Mouse (Mus musculus) kidney, embryonic 16.5 days (tissue): ENCODE measurements around the gene Spocd1. TPM values are rescaled to one million over a fixed set of nuclear protein-coding genes. Genes with fewer than 3 reads are reported as not detected.

Experiments used
- ATAC-seq: fragments of 200-750 bp; cut with Nextera tagmentation; 2 replicates; pipeline ENCODE4 v1.8.0; 2017; ENCODE audit warnings: moderate TSS enrichment; ENCODE audit not compliant: low FRiP score, low TSS enrichment
- H3K27ac ChIP-seq: fragments of 300-500 bp; sonication (generic); 2 replicates; pipeline ENCODE4 v1.5.1; 2014; ENCODE audit warnings: low read length
- H3K27me3 ChIP-seq: fragments of 300-500 bp; sonication (generic); 2 replicates; pipeline ENCODE4 v1.6.1; 2014; ENCODE audit warnings: low read length, control low read depth, mixed read lengths; ENCODE audit not compliant: insufficient read depth
- H3K36me3 ChIP-seq: fragments of 300-500 bp; sonication (generic); 2 replicates; pipeline ENCODE4 v1.6.1; 2014; ENCODE audit warnings: low read length, control low read depth, mixed read lengths; ENCODE audit not compliant: insufficient read depth
- H3K4me1 ChIP-seq: fragments of 300-500 bp; sonication (generic); 2 replicates; pipeline ENCODE4 v1.6.1; 2014; ENCODE audit warnings: low read length, control low read depth, mixed read lengths; ENCODE audit not compliant: insufficient read depth
- H3K4me2 ChIP-seq: fragments of 300-500 bp; sonication (generic); replicated peaks from 2 replicates; pipeline ENCODE4 v1.6.1; 2014; ENCODE audit warnings: low read depth, low read length
- H3K4me3 ChIP-seq: fragments of 300-500 bp; sonication (generic); 2 replicates; pipeline ENCODE4 v1.5.1; 2014; ENCODE audit warnings: mild to moderate bottlenecking, low read length
- H3K9ac ChIP-seq: fragments of 300-500 bp; sonication (generic); replicated peaks from 2 replicates; pipeline ENCODE4 v1.6.1; 2014; ENCODE audit warnings: low read length
- H3K9me3 ChIP-seq: fragments of 300-500 bp; sonication (generic); 2 replicates; pipeline ENCODE4 v1.6.1; 2016; ENCODE audit warnings: low read length, control low read depth
- WGBS: fragments of 180-500 bp; shearing (Covaris S2); extraction: QIAGEN DNeasy Blood & Tissue Kit; methylation state at CpG from one replicate; pipeline ENCODE4 v1.1.7; 2014; 5-methylcytosine and 5-hydroxymethylcytosine counted together
- polyA plus RNA-seq: library from polyadenylated mRNA; unstranded; fragments of >200 nt; fragmentation: Nextera tagmentation; extraction: Ambion mirVana; gene quantifications from 2 replicates; pipeline ENCODE4 v1.2.1, GENCODE M21; 2015

Gene Spocd1
- polyA plus RNA-seq, 1 experiment from 2014 or later, result 0.32 TPM

DNA sequence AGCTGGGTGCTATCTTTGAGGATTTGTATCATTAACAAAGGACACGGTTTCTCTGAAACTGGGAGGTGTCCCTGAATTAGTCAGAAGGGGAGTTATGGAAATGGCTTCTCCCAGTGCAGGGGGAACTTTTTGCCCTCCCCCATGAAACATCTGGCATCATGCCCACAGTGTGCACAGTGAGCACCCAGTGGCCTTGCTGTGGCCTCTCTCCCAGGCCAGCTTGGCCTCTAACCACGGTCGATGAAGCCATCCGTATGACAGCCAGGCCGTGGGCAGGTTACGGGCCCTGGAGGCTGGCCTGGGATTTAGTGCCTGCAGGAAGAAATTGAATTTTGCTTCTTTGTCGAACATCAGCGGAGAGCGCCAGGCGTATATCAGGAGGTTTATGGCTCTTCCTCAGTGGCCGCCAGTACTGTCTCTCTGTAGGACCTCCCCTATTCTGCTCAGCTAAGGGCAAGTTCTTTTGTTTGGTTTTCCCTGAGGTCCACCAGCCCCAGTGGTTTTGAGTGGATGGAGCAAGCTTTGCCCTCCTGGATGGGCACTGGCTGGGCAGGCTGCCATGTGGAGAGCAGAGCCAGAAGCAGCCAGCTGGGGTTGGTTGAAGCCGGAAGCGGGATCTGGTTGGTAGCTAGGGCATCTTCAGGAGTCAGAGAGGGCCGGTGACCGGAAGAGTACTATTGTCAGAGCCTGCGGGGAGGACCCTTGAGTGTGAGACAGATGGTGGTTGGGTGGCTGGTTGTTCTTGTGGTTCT, 65.1 kb downstream of the Spocd1 start:
- no peaks in the 10 kb centered on the region for H3K9me3 ChIP-seq
- H3K4me1 ChIP-seq, result no peaks in the 10 kb centered on the region
- WGBS, result 69% methylated on average over 16 of the region's 16 CpGs
- H3K4me3 ChIP-seq, result no peak overlapping the region
- no peak overlapping the region for H3K9ac ChIP-seq
- ATAC-seq, result no peak
- no peak overlapping the region for H3K27ac ChIP-seq
- no peaks in the 10 kb centered on the region for H3K36me3 ChIP-seq
- H3K4me2 ChIP-seq, result no peak overlapping the region
- peaks cover 15% of the 10 kb centered on the region for H3K27me3 ChIP-seq

DNA sequence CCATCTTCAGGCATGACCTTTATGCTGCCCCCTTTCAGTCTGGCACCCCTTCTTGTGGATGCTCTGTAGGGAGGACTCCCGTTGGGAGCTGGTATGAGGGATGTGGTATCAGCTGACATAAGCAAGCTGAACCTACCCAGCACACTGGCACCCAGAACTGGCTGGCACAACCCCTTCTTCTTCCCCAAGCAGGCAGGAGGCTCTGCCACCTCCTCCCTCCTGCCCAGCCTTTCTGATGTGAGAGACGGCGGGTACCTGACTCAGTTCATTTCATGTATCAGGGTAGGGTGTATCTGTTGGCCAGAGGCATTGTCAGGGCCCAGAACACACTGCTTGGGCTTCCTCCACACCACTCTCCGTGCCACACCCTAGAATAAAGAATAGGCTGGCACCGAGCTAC, 65.7 kb downstream of the Spocd1 start:
- WGBS, result 85% methylated on average over 5 of the region's 5 CpGs
- H3K4me1 ChIP-seq, result no peaks in the 10 kb centered on the region
- no peak for ATAC-seq
- no peaks in the 10 kb centered on the region for H3K36me3 ChIP-seq
- no peaks in the 10 kb centered on the region for H3K9me3 ChIP-seq
- no peak overlapping the region for H3K27ac ChIP-seq
- H3K4me3 ChIP-seq, result no peak overlapping the region
- H3K4me2 ChIP-seq, result no peak overlapping the region
- peaks cover 12% of the 10 kb centered on the region; the same call in 1 of the 2 replicates for H3K27me3 ChIP-seq
- H3K9ac ChIP-seq, result no peak overlapping the region

DNA sequence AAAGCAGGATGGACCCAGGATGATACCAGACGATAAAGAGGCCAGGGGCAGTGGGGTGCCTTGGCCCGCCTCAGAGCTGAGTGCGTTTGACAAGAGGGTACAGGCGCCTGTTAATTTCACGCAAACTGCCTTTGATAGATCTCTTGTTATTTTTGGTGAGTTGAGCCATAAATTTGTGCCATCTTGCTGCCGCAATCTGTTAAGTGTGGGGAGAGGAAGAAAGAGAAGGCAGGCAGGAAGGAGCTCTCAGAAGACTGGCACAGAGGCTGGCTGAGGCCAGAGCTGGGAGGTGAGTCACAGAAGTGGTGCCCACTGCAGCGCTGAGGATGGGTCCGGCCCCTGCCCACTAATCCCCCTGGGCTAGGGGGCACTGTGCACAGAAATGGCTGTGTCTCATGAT, 66.2 kb downstream of the Spocd1 start:
- H3K4me1 ChIP-seq, result no peaks in the 10 kb centered on the region
- peaks cover 12% of the 10 kb centered on the region; the same call in 1 of the 2 replicates for H3K27me3 ChIP-seq
- no peaks in the 10 kb centered on the region for H3K9me3 ChIP-seq
- 69% methylated on average over 8 of the region's 8 CpGs for WGBS
- no peak overlapping the region for H3K4me3 ChIP-seq
- H3K9ac ChIP-seq, result no peak overlapping the region
- H3K4me2 ChIP-seq, result no peak overlapping the region
- no peaks in the 10 kb centered on the region for H3K36me3 ChIP-seq
- no peak for ATAC-seq
- no peak overlapping the region for H3K27ac ChIP-seq

DNA sequence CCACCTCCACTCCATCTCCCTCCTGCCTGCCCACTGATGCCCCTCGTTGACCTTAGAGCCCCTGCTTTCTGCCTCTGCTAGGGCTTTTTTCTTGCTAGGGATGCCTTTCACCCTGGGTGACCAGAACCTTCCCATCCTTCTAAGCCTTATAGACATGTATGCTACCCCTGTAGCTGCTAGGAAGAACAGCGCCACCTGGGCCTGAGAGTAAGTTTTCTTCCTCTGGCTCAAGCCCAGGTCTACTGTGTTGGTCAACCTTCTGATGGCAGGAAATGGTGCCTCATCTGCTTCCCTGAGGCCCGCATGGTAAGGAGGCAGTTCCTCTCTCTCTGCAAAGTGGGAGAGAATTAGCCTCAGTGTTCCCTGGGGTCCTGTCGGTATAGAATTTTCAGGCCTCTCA, 67.0 kb downstream of the Spocd1 start:
- Histone ChIP-seq H3K9ac (no peak overlapping the region), H3K27me3 (peaks cover 12% of the 10 kb centered on the region; the same call in 1 of the 2 replicates), H3K27ac (no peak overlapping the region), H3K9me3 (no peaks in the 10 kb centered on the region), H3K4me1 (no peaks in the 10 kb centered on the region), H3K4me2 (no peak overlapping the region), H3K36me3 (no peaks in the 10 kb centered on the region), H3K4me3 (no peak overlapping the region)
- WGBS, result 82% methylated on average over 4 of the region's 4 CpGs
- ATAC-seq, result no peak

DNA sequence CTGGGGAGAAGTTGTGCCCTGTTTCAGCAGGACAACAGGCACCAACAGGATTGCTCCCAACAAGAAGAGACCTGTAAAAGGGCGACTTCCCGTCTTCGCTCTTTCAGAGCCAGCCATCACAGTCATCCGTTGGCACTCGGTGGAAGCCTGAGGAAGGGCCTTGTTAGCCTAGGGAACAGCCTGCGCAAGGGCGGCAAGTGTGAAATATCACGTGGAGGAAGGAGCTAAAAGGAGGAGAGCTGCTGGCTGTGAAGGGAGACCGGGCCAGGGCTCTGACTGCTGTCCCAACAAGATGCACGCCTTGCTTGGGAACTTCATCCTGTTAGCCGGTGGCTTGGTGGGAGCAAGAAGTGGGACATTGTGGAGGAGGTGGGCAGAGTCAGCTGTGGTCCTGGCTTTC, 69.1 kb downstream of the Spocd1 start:
- Histone ChIP-seq H3K4me3 (no peak overlapping the region), H3K36me3 (no peaks in the 10 kb centered on the region), H3K27ac (no peak overlapping the region), H3K9me3 (no peaks in the 10 kb centered on the region), H3K4me1 (peaks cover 11% of the 10 kb centered on the region), H3K9ac (no peak overlapping the region), H3K4me2 (no peak overlapping the region), H3K27me3 (peaks cover 12% of the 10 kb centered on the region; the same call in 1 of the 2 replicates)
- 45% methylated on average over 11 of the region's 11 CpGs for WGBS
- ATAC-seq, result no peak

DNA sequence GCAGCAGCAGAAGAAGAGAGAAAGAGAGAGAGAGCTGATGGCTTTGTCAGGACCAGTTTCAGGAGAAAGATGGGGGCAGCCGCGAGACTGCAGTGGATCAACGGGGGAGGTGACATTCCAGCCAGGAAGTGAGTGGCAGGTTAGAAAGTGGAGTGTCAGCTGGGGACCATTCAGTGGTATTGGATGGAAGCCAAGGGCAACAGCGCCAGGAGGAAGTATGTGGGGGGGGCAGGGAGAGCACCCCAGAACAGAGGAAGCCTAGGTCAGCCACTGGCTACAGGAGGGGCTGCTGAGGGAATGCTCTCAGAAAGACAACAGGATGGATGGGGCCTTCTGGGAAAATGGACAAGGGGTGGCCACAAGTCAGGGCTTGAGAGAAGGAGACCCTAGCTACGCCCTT, 72.7 kb downstream of the Spocd1 start:
- no peaks in the 10 kb centered on the region for H3K9me3 ChIP-seq
- peak; percentile 5; the same call in 1 of the 2 replicates for ATAC-seq
- H3K27me3 ChIP-seq, result peaks cover 12% of the 10 kb centered on the region; the same call in 1 of the 2 replicates
- H3K4me3 ChIP-seq, result no peak overlapping the region
- H3K9ac ChIP-seq, result no peak overlapping the region; the same call in 1 of the 2 replicates
- H3K4me1 ChIP-seq, result peaks cover 15% of the 10 kb centered on the region
- no peak overlapping the region for H3K4me2 ChIP-seq
- H3K27ac ChIP-seq, result peak overlapping the region; percentile 70
- no peaks in the 10 kb centered on the region for H3K36me3 ChIP-seq
- WGBS, result 20% methylated on average over 5 of the region's 5 CpGs

DNA sequence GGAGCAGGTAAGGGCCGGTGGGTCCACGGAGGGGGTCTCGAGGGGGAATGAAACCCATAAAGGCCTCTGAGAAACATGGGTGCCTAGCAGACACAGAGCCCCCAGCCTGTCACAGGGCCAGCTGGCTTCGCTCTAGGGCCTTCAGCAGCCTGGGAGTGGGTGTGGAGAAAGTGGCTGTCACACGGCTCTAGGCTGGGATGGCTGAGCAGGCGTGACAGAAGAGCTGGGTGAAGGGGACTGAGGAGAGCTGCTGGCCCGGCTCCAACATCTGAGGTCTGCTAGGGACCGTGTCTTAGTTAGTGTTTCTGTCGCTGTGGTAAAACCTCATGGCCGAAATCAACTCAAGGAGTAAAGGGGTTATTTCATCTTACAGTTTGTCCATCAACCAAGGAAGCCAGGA, 73.1 kb downstream of the Spocd1 start:
- peak; percentile 80 for ATAC-seq
- H3K4me2 ChIP-seq, result no peak overlapping the region

DNA sequence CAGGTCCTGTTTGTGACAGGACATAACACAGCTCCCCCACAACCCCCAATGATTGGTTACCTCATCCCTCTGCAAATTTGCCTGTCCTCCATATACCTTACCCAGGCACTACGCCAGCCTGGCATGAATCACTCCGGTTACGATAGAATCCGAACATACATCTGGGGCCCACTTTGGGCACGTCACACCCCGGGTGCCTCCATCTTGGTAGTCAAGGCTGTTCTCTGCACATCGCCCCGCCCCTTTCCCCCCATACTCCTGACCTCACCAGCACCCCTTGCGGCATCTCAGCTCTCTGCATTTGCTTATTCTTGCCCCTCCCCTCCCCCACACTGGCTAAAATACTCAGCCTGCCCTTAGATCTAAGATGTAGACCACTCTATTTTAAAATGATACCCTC, 76.5 kb downstream of the Spocd1 start:
- 62% methylated on average over 9 of the region's 9 CpGs for WGBS

More for the DNA sequence above, 73.1 kb downstream of the Spocd1 start:
- Histone ChIP-seq H3K9me3 (no peaks in the 10 kb centered on the region), H3K9ac (no peak overlapping the region; the same call in 1 of the 2 replicates), H3K4me3 (no peak overlapping the region), H3K27ac (peak overlapping the region; percentile 70), H3K36me3 (no peaks in the 10 kb centered on the region), H3K4me1 (peaks cover 17% of the 10 kb centered on the region), H3K27me3 (peaks cover 12% of the 10 kb centered on the region; the same call in 1 of the 2 replicates)
- 41% methylated on average over 10 of the region's 10 CpGs for WGBS

DNA sequence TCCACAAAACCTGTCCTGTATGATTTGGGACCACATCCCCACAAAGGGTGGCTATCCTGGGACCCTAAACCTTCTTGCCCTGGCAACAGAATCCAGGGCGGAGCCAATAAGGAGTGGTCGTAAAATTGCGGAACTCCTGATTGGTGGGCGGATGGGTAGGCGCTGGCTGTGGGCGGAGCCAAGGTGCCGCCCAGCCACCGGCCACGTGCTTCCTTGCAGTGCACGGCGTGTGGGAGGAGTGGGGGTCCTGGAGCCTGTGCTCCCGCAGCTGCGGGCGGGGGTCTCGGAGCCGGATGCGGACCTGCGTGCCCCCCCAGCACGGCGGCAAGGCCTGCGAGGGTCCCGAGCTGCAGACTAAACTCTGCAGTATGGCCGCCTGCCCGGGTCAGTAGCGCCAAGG, 77.5 kb downstream of the Spocd1 start:
- peak; percentile 17; the same call in 1 of the 2 replicates for ATAC-seq
- peaks cover 13% of the 10 kb centered on the region for H3K4me1 ChIP-seq
- WGBS, result 19% methylated on average over 25 of the region's 25 CpGs
- peak overlapping the region; percentile 49 for H3K9ac ChIP-seq
- H3K9me3 ChIP-seq, result no peaks in the 10 kb centered on the region
- H3K27me3 ChIP-seq, result peaks cover 15% of the 10 kb centered on the region; the same call in 1 of the 2 replicates
- H3K27ac ChIP-seq, result no peak overlapping the region
- H3K4me2 ChIP-seq, result peak overlapping the region; percentile 61
- H3K36me3 ChIP-seq, result no peaks in the 10 kb centered on the region
- peak overlapping the region; percentile 35 for H3K4me3 ChIP-seq

More for the DNA sequence above, 76.5 kb downstream of the Spocd1 start:
- Histone ChIP-seq H3K27ac (no peak overlapping the region), H3K4me3 (no peak overlapping the region), H3K4me1 (peaks cover 17% of the 10 kb centered on the region), H3K4me2 (no peak overlapping the region), H3K9ac (no peak overlapping the region), H3K27me3 (peaks cover 15% of the 10 kb centered on the region; the same call in 1 of the 2 replicates), H3K9me3 (no peaks in the 10 kb centered on the region), H3K36me3 (no peaks in the 10 kb centered on the region)
- no peak for ATAC-seq
